Mouse (Mus musculus): ENCODE data around the gene Bmp10. TPM values are rescaled to one million over a fixed set of nuclear protein-coding genes. Genes with fewer than 3 reads are reported as not detected.
"Not testable (repeated sequence)": the region's sequence is repeated elsewhere in the genome, so short reads cannot be mapped to it uniquely, and the experiment has no call there.

Bmp10 gene
- polyA plus RNA-seq, 1 experiment from 2014 or later = not detected

GRCm38 (mm10) chr6:87449534-87449933 lies 20.7 kb downstream of the Bmp10 start:
- WGBS = 76% methylated on average over 3 of the region's 3 CpGs
- no peak for ATAC-seq (ENCODE audit: insufficient number of reproducible peaks, low FRiP score, low TSS enrichment, low read depth)
- H3K4me2 ChIP-seq (replicated peaks) = no peak overlapping the region
- H3K4me3 ChIP-seq (replicated peaks) = no peak overlapping the region
- H3K27me3 ChIP-seq = no peaks in the 10 kb centered on the region
- H3K27ac ChIP-seq (replicated peaks) = no peak overlapping the region
- no peak overlapping the region for H3K9ac ChIP-seq
- H3K4me1 ChIP-seq = no peaks in the 10 kb centered on the region
- no peaks in the 10 kb centered on the region for H3K9me3 ChIP-seq (replicated peaks)
- no peaks in the 10 kb centered on the region for H3K36me3 ChIP-seq

DNA sequence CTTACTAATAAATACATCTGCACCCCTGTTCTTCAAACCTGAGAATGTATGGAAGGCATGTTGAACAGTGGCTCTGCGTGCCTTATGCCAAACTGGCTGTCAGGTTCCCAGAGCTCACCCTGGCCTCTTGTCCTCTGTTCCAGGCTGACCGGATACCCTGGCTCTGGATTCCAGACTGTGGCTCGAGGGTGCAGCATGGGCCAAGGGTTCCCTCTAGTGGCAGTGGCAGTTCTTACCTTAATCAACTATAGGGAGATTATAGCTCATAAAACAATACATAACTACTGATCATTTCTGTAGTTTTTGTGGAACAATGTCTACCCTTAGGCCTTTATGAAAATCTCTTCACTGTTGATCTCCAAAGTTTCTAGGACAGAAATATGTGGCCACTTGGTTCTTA lies 22.2 kb downstream of the Bmp10 start:
- H3K36me3 ChIP-seq = no peaks in the 10 kb centered on the region

DNA sequence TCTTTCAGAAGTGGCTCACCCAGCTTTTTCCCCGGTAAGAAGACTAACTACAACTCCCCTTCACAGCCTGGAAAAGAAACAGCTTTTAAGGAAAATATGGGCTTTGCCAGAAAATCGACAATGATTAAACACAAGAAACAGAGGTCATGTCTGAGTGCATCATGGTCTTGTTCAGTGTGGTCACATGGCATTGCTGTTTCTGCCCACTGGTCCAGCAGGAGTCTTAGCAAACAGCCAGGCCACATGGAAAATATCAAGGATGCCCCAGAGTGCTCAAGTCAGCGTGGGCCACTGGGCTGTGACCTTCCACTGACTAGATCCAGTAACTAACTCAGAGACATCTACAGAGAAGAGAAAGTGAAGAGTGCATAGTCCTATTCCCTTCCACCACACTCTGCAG lies 23.0 kb downstream of the Bmp10 start:
- H3K4me3 ChIP-seq (replicated peaks) = no peak overlapping the region
- WGBS = 57% methylated on average over 3 of the region's 3 CpGs
- no peak overlapping the region for H3K27ac ChIP-seq (replicated peaks)
- no peak overlapping the region for H3K4me2 ChIP-seq (replicated peaks)
- no peaks in the 10 kb centered on the region for H3K36me3 ChIP-seq
- H3K9ac ChIP-seq = no peak overlapping the region
- no peak for ATAC-seq (ENCODE audit: insufficient number of reproducible peaks, low FRiP score, low TSS enrichment, low read depth)
- no peaks in the 10 kb centered on the region for H3K9me3 ChIP-seq (replicated peaks)
- no peaks in the 10 kb centered on the region for H3K27me3 ChIP-seq
- H3K4me1 ChIP-seq = no peaks in the 10 kb centered on the region

More for the DNA sequence above, 22.2 kb downstream of the Bmp10 start:
- Histone ChIP-seq H3K4me3 (replicated peaks) (no peak overlapping the region), H3K27me3 (no peaks in the 10 kb centered on the region), H3K27ac (replicated peaks) (no peak overlapping the region), H3K4me1 (no peaks in the 10 kb centered on the region), H3K4me2 (replicated peaks) (no peak overlapping the region), H3K9ac (no peak overlapping the region), H3K9me3 (replicated peaks) (no peaks in the 10 kb centered on the region)
- no peak for ATAC-seq (ENCODE audit: insufficient number of reproducible peaks, low FRiP score, low TSS enrichment, low read depth)
- 64% methylated on average over 3 of the region's 3 CpGs for WGBS

DNA sequence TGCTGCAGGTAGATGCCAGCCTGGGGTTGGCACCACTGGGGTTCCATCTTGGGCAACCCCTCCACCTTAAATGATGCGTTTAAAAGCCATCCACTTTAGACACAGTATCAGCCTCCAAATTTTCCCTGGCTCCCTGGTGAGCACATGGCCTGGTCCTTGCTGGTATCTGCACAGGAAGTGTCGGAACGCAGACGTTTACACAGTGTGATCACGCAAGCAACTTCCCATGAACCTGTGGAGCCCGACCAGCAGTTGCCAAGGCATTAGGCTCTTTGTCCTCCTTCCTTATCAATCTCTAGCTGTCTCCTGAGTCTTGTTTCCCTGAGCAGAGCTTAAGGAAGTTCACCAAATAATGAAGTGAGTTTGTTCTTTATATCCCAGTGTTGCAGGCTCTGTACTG lies 26.7 kb downstream of the Bmp10 start:
- no peak overlapping the region for H3K9ac ChIP-seq
- H3K4me3 ChIP-seq (replicated peaks) = no peak overlapping the region
- no peaks in the 10 kb centered on the region for H3K9me3 ChIP-seq (replicated peaks)
- H3K36me3 ChIP-seq = no peaks in the 10 kb centered on the region
- no peak overlapping the region for H3K27ac ChIP-seq (replicated peaks)
- H3K27me3 ChIP-seq = no peaks in the 10 kb centered on the region
- H3K4me2 ChIP-seq (replicated peaks) = no peak overlapping the region
- 72% methylated on average over 6 of the region's 6 CpGs for WGBS
- no peak for ATAC-seq (ENCODE audit: insufficient number of reproducible peaks, low FRiP score, low TSS enrichment, low read depth)
- H3K4me1 ChIP-seq = no peaks in the 10 kb centered on the region

DNA sequence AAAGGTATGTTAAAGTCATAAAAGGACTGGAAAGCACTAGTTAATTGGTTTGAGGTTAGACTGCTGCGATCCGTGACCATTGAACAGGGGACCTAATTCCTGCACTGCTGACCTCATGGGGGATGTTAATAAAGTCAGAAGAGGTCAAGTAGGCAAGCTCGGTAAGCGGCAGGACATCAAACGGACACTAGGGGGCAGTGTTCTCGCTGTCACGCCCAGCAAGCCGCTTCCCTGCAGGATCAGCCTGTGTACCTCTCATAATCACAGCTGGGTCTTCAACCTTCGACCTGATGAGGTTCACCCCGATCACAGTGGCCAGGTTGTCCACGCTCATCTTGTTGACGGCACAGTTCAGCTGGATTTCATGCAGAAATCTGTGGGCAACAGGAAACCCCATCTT lies 37.4 kb downstream of the Bmp10 start:
- Histone ChIP-seq H3K27ac (replicated peaks) (no peak overlapping the region), H3K36me3 (no peaks in the 10 kb centered on the region), H3K27me3 (no peaks in the 10 kb centered on the region), H3K4me2 (replicated peaks) (peak overlapping the region; percentile 34), H3K4me3 (replicated peaks) (no peak overlapping the region), H3K9ac (no peak overlapping the region), H3K9me3 (replicated peaks) (no peaks in the 10 kb centered on the region), H3K4me1 (peaks cover 4% of the 10 kb centered on the region; the same call in 1 of the 2 replicates)
- no peak for ATAC-seq (ENCODE audit: insufficient number of reproducible peaks, low FRiP score, low TSS enrichment, low read depth)
- 11% methylated on average over 12 of the region's 12 CpGs for WGBS

GRCm38 (mm10) chr6:87467373-87467772 lies 38.6 kb downstream of the Bmp10 start:
- Histone ChIP-seq H3K9me3 (replicated peaks) (no peaks in the 10 kb centered on the region), H3K27me3 (no peaks in the 10 kb centered on the region), H3K4me1 (peaks cover 4% of the 10 kb centered on the region; the same call in 1 of the 2 replicates), H3K9ac (no peak overlapping the region), H3K4me3 (replicated peaks) (no peak overlapping the region), H3K36me3 (no peaks in the 10 kb centered on the region), H3K4me2 (replicated peaks) (no peak overlapping the region), H3K27ac (replicated peaks) (no peak overlapping the region)
- ATAC-seq (ENCODE audit: insufficient number of reproducible peaks, low FRiP score, low TSS enrichment, low read depth) = no peak
- 94% methylated on average over 1 of the region's 1 CpGs for WGBS

DNA sequence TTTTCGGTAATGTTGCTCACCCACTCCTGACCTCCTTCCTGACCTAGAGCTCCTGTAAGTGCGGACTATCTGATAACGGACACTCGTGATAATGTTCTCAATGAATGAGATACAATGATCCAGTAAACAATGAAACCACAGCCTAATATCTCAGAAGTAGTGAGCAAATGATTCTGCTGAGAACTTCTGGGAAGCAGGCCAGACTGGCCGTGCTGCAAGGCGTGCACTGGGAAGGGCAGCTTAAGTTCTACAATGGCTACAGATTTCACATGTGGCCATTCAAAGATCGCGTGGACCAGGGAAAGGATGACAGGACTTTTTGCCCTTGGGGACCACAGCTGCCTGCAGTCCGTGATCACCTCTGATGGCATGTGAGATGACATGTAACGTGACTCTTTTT lies 39.6 kb downstream of the Bmp10 start:
- H3K27ac ChIP-seq (replicated peaks) = no peak overlapping the region
- no peak overlapping the region for H3K4me3 ChIP-seq (replicated peaks)
- no peaks in the 10 kb centered on the region for H3K9me3 ChIP-seq (replicated peaks)
- H3K9ac ChIP-seq = no peak overlapping the region
- no peak for ATAC-seq (ENCODE audit: insufficient number of reproducible peaks, low FRiP score, low TSS enrichment, low read depth)
- WGBS = 76% methylated on average over 10 of the region's 10 CpGs
- H3K36me3 ChIP-seq = no peaks in the 10 kb centered on the region
- H3K27me3 ChIP-seq = no peaks in the 10 kb centered on the region
- H3K4me1 ChIP-seq = peaks cover 4% of the 10 kb centered on the region; the same call in 1 of the 2 replicates
- no peak overlapping the region for H3K4me2 ChIP-seq (replicated peaks)

DNA sequence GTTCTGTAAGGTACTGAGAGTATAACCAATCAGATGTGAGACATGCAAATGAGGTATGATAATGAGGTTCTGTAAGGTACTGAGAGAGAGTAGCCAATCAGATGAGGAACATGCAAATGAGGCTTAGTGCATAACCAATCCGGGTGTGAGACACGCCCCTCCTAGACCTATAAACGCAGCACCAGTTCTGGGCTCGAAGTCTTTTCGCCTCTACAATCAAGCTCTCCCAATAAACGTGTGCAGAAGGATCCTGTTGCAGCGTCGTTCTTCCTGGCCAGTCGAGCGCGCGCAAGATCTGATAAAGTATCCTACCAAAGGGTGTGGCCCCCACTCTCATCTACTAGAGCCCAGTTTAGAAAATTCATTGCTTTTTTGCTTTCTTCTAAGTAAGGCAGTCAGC lies 41.3 kb downstream of the Bmp10 start:
- 90% methylated on average over 12 of the region's 12 CpGs for WGBS
- not testable (repeated sequence) for H3K9me3 ChIP-seq (replicated peaks); ATAC-seq (ENCODE audit: insufficient number of reproducible peaks, low FRiP score, low TSS enrichment, low read depth); H3K27ac ChIP-seq (replicated peaks); H3K36me3 ChIP-seq; H3K4me1 ChIP-seq; H3K4me3 ChIP-seq (replicated peaks); H3K9ac ChIP-seq; H3K4me2 ChIP-seq (replicated peaks); H3K27me3 ChIP-seq

DNA sequence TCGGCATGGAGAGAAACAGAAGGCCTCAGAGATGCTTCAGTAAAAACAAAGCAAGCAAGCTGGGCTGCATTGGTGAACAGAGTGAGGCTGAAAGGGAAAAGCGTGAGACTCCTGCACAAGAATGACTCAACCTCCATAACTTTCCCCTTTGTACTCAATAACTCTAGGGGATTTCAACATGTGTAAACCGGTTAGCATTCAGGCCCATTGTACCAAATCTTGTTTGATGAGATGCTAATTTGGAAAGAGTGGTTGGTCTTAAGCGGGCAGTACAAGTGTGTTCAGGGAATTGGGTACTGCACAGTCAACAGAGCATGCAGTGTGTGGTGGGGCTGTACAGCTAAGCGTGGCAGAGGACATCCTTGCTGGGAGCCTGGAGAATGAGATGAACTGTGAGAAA lies 46.4 kb downstream of the Bmp10 start:
- Histone ChIP-seq H3K4me1 (0 out of 2 replicates have a peak, but pooled peaks cover 6% of the 10 kb centered on the region), H3K27ac (replicated peaks) (no peak overlapping the region), H3K9ac (no peak overlapping the region), H3K27me3 (no peaks in the 10 kb centered on the region), H3K36me3 (no peaks in the 10 kb centered on the region), H3K9me3 (replicated peaks) (no peaks in the 10 kb centered on the region), H3K4me2 (replicated peaks) (no peak overlapping the region), H3K4me3 (replicated peaks) (no peak overlapping the region)
- WGBS = 70% methylated on average over 5 of the region's 5 CpGs
- ATAC-seq (ENCODE audit: insufficient number of reproducible peaks, low FRiP score, low TSS enrichment, low read depth) = no peak

DNA sequence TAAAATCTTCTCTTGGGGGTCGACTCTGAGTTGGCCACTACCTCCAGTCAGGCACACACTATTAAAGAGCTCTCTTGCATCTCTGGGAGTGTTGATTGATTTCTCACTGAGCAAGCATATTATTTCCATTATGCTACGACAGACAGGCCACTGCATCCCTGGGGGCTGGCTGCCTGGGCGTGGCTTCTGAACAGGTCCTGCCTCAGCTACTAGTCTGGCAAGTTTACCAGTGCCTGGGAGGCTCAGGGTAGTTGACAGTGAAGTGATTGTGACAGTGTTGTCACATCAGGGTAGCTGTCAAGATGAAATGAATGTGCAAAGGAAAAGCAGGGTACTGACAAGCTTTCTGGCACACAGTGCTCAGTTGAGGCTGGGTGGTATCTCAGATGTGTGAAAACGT lies 50.1 kb downstream of the Bmp10 start:
- 43% methylated on average over 4 of the region's 4 CpGs for WGBS
- H3K4me3 ChIP-seq (replicated peaks) = no peak overlapping the region
- no peaks in the 10 kb centered on the region for H3K36me3 ChIP-seq
- no peak for ATAC-seq (ENCODE audit: insufficient number of reproducible peaks, low FRiP score, low TSS enrichment, low read depth)
- H3K27ac ChIP-seq (replicated peaks) = no peak overlapping the region; the same call in 1 of the 2 replicates
- H3K9me3 ChIP-seq (replicated peaks) = no peaks in the 10 kb centered on the region
- H3K4me2 ChIP-seq (replicated peaks) = no peak overlapping the region
- no peak overlapping the region for H3K9ac ChIP-seq
- no peaks in the 10 kb centered on the region for H3K27me3 ChIP-seq
- peaks cover 6% of the 10 kb centered on the region; the same call in 1 of the 2 replicates for H3K4me1 ChIP-seq

- WGBS = 25% methylated on average over 5 of the region's 5 CpGs
- H3K27ac ChIP-seq (replicated peaks) = no peak overlapping the region; the same call in 1 of the 2 replicates
- no peak overlapping the region for H3K9ac ChIP-seq
Measured at GRCm38 (mm10) chr6:87479291-87479999, 50.7 kb downstream of the Bmp10 start.

More at GRCm38 (mm10) chr6:87479291-87479999, 50.7 kb downstream of the Bmp10 start:
- Histone ChIP-seq H3K27me3 (no peaks in the 10 kb centered on the region), H3K9me3 (replicated peaks) (no peaks in the 10 kb centered on the region), H3K4me2 (replicated peaks) (no peak overlapping the region), H3K36me3 (no peaks in the 10 kb centered on the region), H3K4me1 (peaks cover 6% of the 10 kb centered on the region; the same call in 1 of the 2 replicates), H3K4me3 (replicated peaks) (no peak overlapping the region)
- no peak for ATAC-seq (ENCODE audit: insufficient number of reproducible peaks, low FRiP score, low TSS enrichment, low read depth)

Data from embryonic facial prominence, embryonic 15.5 days (tissue).